Mouse (Mus musculus): ENCODE results near the gene S100a3. TPM values are rescaled to one million over a fixed set of nuclear protein-coding genes. Genes with fewer than 3 reads are reported as not detected.

Gene S100a3
- total and polyA plus RNA-seq, 2 experiments from 2014 or later, result 1.9 to 5.3 TPM

DNA sequence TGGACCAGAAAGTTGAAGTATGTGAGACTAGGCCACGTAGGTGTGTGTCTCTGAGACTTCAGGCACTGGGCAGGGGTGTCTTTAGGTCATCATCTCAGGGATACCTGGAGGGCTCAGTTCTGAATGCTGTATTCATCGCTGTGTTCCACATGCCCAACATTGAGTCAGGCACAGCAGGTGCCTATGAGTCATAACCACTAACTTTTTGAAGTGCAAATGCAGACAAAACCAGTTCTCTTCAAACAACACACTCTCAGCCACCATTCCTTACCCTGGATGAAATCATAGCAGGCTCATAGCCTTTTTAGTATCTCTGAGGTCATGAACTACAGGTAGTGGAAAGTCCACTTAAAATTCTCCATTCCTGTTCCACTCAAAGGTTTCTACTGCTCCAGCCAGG is 68.9 kb downstream of the S100a3 start:
- Histone ChIP-seq H3K36me3 (ENCODE audit: insufficient read depth, low read length) (no peaks in the 10 kb centered on the region), H3K27me3 (ENCODE audit: insufficient read depth, low read length) (no peaks in the 10 kb centered on the region), H3K4me2 (ENCODE audit: low read depth, low read length) (no peak overlapping the region), H3K4me3 (ENCODE audit: low read length) (no peak overlapping the region), H3K9ac (replicated peaks; ENCODE audit: low read length) (no peak overlapping the region), H3K4me1 (ENCODE audit: insufficient read depth, low read length) (no peaks in the 10 kb centered on the region), H3K9me3 (ENCODE audit: low read length) (no peaks in the 10 kb centered on the region), H3K27ac (no peak overlapping the region)
- TF ChIP-seq CTCF (IDR thresholded peaks at IDR 0.05; ENCODE audit: low read depth), result no peak
- 77% methylated on average over 2 of the region's 2 CpGs for WGBS
- DNase-seq (ENCODE audit: low spot score) (no peak), ATAC-seq (no peak)

DNA sequence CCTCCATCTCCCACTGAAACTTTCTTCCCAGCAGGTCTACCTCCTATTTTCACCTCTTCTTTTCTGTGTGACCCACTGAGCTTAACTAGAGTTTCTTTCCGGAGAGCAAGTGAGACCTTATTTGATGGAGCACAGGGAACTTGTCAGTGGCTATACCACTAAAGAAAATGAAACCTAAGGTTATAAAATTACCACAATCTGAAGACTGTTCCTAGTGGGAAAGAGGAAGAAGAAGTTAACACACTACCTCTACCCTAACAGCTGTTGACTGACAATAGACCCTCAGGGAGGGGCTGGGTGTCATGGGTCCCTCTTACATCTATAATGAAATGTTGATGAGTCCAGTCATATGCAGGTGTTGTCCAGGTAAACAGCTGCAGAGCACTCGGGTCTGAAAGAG is 71.6 kb downstream of the S100a3 start:
- Histone ChIP-seq H3K9ac (replicated peaks; ENCODE audit: low read length) (no peak overlapping the region), H3K4me3 (ENCODE audit: low read length) (no peak overlapping the region), H3K27me3 (ENCODE audit: insufficient read depth, low read length) (no peaks in the 10 kb centered on the region), H3K36me3 (ENCODE audit: insufficient read depth, low read length) (no peaks in the 10 kb centered on the region), H3K27ac (no peak overlapping the region), H3K4me2 (ENCODE audit: low read depth, low read length) (no peak overlapping the region), H3K9me3 (ENCODE audit: low read length) (no peaks in the 10 kb centered on the region), H3K4me1 (ENCODE audit: insufficient read depth, low read length) (no peaks in the 10 kb centered on the region)
- no peak for DNase-seq (ENCODE audit: low spot score)
- WGBS, result 84% methylated on average over 2 of the region's 2 CpGs
- ATAC-seq, result no peak
- no peak for TF ChIP-seq CTCF (IDR thresholded peaks at IDR 0.05; ENCODE audit: low read depth)

DNA sequence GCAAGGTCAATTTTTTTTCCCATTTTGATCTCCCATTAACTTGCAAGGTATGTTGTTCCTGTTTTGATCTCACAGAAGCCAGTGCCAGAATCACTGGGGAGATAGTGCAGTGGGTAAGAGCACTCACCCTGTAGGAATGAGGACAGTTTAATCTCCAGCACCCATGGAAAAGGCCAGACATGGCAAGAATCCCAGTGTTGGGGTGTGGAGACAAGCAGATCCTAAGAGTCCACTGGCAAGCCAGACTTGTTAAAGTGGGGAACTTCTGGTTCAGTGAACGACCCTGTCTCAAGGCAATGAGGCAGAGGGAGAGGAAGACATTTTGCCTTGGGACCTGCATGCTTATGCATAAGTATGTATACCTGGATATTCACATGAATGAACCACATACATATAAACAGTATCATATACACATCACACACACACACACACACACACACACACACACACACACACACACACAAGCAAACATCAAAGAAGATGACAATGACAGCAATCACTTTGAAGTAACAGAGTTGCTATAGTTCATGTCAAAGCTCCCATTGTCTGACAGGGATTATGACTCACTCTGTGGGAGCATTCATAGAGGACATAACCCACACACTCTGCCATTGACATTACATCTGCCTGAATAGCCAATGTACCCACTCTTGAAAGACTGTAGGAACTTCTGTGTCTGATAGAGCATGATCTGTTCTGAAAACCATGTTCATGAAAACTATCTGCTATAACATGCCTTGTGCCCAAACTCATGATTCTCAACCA is 78.3 kb downstream of the S100a3 start:
- no peaks in the 10 kb centered on the region for H3K27me3 ChIP-seq (ENCODE audit: insufficient read depth, low read length)
- TF ChIP-seq CTCF (IDR thresholded peaks at IDR 0.05; ENCODE audit: low read depth), result no peak
- no peak overlapping the region for H3K4me3 ChIP-seq (ENCODE audit: low read length)
- 92% methylated on average over 1 of the region's 1 CpGs for whole genome bisulfite sequencing
- no peak overlapping the region for H3K9ac ChIP-seq (replicated peaks; ENCODE audit: low read length)
- H3K4me2 ChIP-seq (ENCODE audit: low read depth, low read length), result no peak overlapping the region
- H3K36me3 ChIP-seq (ENCODE audit: insufficient read depth, low read length), result no peaks in the 10 kb centered on the region
- H3K9me3 ChIP-seq (ENCODE audit: low read length), result no peaks in the 10 kb centered on the region
- no peak for ATAC-seq
- no peak for DNase-seq (ENCODE audit: low spot score)
- H3K27ac ChIP-seq, result no peak overlapping the region
- no peaks in the 10 kb centered on the region for H3K4me1 ChIP-seq (ENCODE audit: insufficient read depth, low read length)

DNA sequence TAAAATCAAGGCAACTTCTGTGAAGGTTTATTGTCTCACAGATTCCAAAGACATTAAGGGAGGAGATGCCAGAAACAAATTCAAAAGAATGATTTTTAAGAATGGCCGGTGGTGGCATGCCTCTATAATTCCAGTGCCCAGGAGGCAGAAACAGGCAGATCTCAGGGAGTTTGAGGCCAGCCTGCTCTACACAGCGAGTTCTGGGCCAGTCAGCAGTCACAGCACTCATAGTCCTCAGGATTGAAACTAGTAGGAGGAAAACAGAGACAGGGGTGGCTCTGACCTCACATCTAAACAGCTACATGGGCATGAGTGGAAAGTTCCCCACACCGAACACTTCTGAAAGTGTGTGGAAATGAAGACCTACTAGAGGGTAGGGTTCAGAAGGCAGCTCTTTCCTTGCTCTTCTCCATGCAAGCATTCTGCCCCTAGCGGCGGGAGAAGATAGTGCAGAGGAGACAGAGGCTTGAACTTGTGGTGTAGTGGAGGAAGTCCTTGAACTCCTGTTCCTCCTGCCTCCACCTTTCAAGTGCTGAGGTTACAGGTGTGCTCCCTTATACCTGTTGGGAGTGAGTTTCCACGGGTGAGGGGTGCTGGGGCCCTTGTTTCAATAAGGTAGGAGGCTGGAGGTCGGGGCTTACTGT is 79.3 kb downstream of the S100a3 start:
- no peaks in the 10 kb centered on the region for H3K36me3 ChIP-seq (ENCODE audit: insufficient read depth, low read length)
- DNase-seq (ENCODE audit: low spot score) (no peak), ATAC-seq (no peak)
- no peak overlapping the region for H3K4me2 ChIP-seq (ENCODE audit: low read depth, low read length)
- H3K9ac ChIP-seq (replicated peaks; ENCODE audit: low read length), result no peak overlapping the region
- H3K27ac ChIP-seq, result no peak overlapping the region
- H3K27me3 ChIP-seq (ENCODE audit: insufficient read depth, low read length), result no peaks in the 10 kb centered on the region
- H3K4me3 ChIP-seq (ENCODE audit: low read length), result no peak overlapping the region
- no peaks in the 10 kb centered on the region for H3K9me3 ChIP-seq (ENCODE audit: low read length)
- peak; percentile 63 for TF ChIP-seq CTCF (IDR thresholded peaks at IDR 0.05; ENCODE audit: low read depth)
- WGBS, result 60% methylated on average over 7 of the region's 7 CpGs
- no peaks in the 10 kb centered on the region for H3K4me1 ChIP-seq (ENCODE audit: insufficient read depth, low read length)

DNA sequence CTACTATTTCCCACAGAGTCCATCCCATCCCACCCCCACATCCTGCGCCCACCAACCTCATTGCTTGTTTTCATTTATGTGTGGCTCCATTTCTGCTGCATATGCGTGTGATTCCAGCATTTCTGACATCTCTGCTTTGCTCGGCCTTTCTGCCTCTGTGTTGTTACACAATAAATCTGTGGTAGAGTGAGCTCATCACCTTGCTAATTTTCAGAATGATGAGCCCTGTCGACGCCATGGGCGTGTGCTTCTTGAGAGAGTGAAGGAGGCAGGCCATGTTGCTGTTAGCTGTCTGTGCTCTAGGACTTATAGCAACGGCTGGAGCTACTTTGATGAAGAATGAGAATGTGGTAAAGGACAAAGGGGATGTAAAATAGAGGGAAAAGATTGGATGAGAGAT is 80.6 kb downstream of the S100a3 start:
- TF ChIP-seq CTCF (IDR thresholded peaks at IDR 0.05; ENCODE audit: low read depth), result no peak
- Histone ChIP-seq H3K9ac (replicated peaks; ENCODE audit: low read length) (no peak overlapping the region), H3K4me3 (ENCODE audit: low read length) (no peak overlapping the region), H3K9me3 (ENCODE audit: low read length) (no peaks in the 10 kb centered on the region), H3K27ac (no peak overlapping the region), H3K4me1 (ENCODE audit: insufficient read depth, low read length) (no peaks in the 10 kb centered on the region), H3K27me3 (ENCODE audit: insufficient read depth, low read length) (no peaks in the 10 kb centered on the region), H3K4me2 (ENCODE audit: low read depth, low read length) (no peak overlapping the region), H3K36me3 (ENCODE audit: insufficient read depth, low read length) (no peaks in the 10 kb centered on the region)
- ATAC-seq (no peak), DNase-seq (ENCODE audit: low spot score) (no peak)
- 88% methylated on average over 7 of the region's 7 CpGs for WGBS

DNA sequence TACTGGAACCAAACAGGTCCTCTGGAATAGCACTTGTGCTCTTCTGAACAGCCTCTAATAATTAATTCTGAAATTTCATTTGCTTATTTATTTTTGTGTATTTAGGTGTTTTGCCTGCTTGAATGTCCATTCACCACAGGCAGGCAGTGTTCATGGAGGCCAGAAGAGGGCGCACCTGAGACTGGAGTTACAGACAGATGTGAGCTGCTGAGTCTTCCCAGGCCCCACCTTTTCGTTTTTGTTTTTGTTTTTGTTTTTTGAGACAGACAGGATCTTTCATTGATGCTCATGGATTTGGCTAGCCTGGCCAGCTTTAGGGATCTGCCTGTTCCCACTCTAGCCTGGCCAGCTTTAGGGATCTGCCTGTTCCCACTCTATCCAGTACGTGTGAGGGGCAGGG is 83.8 kb downstream of the S100a3 start:
- no peak overlapping the region for H3K27ac ChIP-seq
- ATAC-seq (no peak), DNase-seq (ENCODE audit: low spot score) (no peak)
- WGBS, result 51% methylated on average over 3 of the region's 3 CpGs
- no peak overlapping the region for H3K9ac ChIP-seq (replicated peaks; ENCODE audit: low read length)
- no peaks in the 10 kb centered on the region for H3K27me3 ChIP-seq (ENCODE audit: insufficient read depth, low read length)
- TF ChIP-seq CTCF (IDR thresholded peaks at IDR 0.05; ENCODE audit: low read depth), result peak; percentile 60
- H3K9me3 ChIP-seq (ENCODE audit: low read length), result no peaks in the 10 kb centered on the region
- no peaks in the 10 kb centered on the region for H3K36me3 ChIP-seq (ENCODE audit: insufficient read depth, low read length)
- H3K4me3 ChIP-seq (ENCODE audit: low read length), result no peak overlapping the region
- H3K4me2 ChIP-seq (ENCODE audit: low read depth, low read length), result no peak overlapping the region
- H3K4me1 ChIP-seq (ENCODE audit: insufficient read depth, low read length), result no peaks in the 10 kb centered on the region

DNA sequence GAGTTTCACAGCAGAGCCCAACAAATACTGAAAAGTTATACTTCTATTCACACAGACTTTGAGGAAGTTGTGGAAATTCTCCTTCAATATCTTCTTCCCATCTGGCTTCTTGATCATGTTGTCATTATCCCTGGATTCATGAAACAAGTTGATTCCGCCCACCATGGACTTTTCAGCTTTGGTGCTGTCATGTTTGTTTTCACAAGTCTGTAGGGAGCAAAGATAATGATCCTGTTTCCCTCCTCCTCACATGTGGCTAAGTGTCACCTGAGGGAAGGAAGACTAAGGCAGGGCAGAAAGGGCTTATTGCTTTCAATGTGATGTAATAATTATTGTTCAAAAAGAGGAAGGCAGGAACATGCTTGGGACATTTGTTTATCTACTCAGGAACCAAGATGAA is 86.9 kb downstream of the S100a3 start:
- Histone ChIP-seq H3K4me1 (ENCODE audit: insufficient read depth, low read length) (no peaks in the 10 kb centered on the region), H3K36me3 (ENCODE audit: insufficient read depth, low read length) (no peaks in the 10 kb centered on the region), H3K4me2 (ENCODE audit: low read depth, low read length) (no peak overlapping the region), H3K27me3 (ENCODE audit: insufficient read depth, low read length) (no peaks in the 10 kb centered on the region), H3K9me3 (ENCODE audit: low read length) (no peaks in the 10 kb centered on the region), H3K4me3 (ENCODE audit: low read length) (no peak overlapping the region), H3K27ac (no peak overlapping the region), H3K9ac (replicated peaks; ENCODE audit: low read length) (no peak overlapping the region)
- ATAC-seq, result no peak
- no peak for TF ChIP-seq CTCF (IDR thresholded peaks at IDR 0.05; ENCODE audit: low read depth)
- no peak for DNase-seq (ENCODE audit: low spot score)
- 88% methylated on average over 1 of the region's 1 CpGs for WGBS
